Mouse (Mus musculus) cerebellum, adult 8-10 months (tissue): ENCODE measurements around the gene Alyref.

Experiments used
- DNase-seq: peaks from one replicate; pipeline ENCODE4 v3.0.0; 2022

The Alyref gene

DNA sequence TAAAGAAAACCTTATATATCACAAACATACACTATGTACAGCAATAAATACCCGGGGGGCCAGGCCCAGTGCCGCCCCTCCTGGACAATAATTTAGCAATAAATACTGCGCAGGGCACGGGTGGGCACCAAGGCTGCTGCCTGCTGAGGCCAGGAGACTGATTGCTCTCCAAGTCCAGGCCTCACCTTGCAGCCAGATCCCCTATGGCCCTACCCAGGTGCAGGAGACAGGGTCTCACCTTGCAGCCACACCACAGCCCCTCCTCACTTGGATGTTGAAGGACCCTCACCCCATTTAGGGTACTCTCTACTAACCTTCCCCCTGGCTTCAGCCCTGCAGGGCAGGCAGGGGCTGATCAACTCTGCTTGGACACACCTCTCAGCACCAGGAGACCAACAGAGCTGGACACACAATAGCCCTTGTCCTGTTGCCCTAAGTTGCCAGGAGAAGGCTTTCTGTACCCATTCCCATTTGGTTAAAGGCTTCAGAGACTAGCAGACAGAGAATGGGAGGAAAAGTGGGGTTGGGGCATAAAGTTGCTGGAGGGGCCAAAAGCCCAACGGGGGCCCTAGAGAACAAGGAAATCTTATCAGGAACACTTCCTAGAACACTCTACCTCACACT, 27.1 kb upstream of the Alyref start, which contains the start of gene Sirt7:
Gene Sirt7 (minus strand): TSS at position 89 of the 624 bp plus-strand sequence.
- DNase-seq, result no peak

DNA sequence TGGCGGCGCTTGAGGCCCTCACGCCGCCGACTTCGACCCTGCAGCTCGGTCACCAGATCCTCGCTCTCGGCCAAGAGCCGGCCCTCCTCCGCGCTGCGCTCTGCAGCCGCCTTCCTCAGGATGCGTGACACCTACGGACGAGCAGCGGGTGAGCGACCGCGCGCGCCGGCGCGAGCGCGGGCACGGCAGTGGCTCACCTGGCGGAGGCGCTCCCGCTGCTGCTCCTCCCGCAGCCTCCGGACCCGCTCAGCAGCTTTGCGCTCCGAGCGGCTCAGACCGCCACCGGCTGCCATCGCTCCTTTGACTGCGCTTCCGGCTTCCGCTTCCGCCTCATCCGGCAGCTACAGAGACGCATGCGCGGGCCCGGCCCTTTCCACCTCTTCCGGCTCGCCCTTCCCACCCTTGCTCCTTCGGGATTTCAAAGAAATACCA, 26.5 kb upstream of the Alyref start:
- peak; percentile 78 for DNase-seq

DNA sequence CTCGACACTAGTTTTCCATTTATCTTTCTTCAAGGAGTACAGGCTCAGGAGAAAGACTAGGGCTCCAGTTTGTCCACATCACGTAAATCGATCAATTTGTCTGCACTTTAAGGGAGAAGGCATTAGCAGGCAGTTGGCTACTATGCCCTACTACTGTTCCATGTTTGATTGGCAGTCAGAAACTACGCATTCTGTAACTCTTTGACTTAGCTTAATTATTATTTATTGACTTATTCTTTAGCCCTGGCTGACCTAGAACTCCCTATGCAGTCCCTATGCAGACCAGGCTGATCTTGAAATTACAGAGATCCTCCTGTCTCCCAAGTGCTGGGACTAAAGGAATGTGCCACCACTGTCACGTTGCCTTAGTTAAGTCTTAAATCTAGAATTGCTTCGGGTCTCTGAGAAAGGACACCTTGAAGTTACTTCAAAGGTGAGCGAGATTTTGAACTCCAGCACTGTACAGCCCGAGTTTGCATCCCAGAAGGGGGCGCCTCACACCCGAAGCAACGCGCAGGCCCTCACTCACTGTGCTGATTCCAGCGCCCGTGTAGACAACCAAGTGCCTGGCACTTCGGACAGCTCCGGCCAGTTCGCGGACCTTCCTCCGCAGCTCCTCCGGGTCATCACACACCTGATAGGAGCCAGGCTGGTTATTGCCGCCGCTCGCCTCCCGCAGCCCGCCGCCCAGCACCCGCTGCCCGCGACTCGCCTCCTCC, 26.0 kb upstream of the Alyref start:
- no peak for DNase-seq

DNA sequence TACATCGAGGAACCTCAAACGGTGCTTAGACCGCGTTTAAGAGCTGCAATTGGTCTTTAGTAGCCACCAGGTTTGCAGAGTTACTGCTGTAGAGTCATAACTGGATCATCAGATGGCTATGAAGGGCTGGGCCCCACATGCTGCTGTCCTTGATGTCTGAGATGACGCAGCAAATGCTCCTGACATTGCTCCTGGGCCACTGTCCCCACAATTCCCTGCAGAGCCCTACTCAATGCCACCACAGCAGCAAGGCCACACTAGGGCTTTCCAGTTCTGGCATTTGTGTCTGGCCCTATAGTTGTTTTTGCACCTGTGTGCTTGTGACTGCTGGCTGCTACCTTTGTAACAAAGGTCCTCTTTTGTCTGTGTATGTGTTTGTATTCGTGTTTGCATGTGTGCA, 24.6 kb upstream of the Alyref start:
- DNase-seq, result no peak

DNA sequence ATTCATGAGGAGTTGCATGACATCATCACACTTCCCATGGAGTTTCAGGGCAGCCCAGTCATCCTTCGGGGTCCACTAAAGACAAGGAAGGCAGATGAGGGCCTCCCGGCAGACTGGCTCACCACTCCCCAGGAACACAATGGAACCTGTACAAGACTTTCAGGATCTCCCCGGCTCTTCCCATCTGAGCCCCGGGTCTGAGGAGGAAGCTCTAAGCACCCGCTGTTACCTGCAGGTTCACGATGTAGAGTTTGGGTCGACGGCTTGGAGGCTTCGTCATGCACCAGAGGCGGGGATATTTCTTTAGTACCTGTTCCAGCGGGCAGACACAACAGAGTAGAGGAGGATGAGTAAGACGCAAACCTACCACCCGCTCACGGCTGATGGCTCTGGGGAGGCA, 22.0 kb upstream of the Alyref start:
- no peak for DNase-seq

DNA sequence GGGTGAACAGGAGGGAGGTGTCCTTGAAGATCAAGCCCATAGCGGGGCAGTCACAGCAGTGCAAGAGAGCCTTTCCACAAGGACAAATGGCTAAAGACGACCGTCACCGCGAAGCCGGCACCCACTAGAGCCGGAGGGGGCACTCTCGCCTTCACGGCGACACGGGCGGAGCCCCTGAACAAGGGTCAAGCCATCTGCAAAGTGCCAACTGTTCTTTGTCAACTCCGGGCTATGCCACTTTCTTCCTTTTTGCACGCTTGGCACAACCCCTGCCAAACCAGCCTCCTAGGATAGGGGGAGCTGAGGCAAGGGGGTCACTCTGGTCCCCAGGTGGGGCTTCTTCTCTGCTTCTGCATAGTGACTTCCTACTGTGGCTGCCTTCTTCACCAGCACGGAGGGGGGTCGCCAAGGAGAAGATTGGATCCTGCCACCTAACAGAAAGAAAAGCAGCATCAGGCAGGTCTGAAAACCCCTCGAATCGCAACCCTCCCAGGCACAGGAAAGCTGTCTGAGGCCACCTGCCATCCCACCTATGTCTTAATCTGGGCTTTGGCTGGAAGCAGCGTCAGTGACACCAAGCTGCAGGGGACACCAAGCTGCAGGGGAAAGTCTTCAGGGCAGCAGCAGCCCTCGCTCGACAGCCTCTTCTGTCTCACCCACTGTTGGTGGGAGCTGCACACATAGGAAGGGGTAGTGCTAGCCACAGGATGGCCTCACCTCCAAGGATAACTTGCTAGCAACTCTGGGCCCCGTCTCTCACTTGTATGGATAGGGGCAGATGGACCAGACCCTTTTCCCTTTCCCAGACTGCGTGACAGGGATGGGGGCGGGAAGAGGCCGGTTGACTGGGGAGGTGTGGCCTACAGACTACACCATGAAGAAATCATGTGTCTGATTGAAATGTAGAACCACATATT, 20.7 kb upstream of the Alyref start:
- no peak for DNase-seq

DNA sequence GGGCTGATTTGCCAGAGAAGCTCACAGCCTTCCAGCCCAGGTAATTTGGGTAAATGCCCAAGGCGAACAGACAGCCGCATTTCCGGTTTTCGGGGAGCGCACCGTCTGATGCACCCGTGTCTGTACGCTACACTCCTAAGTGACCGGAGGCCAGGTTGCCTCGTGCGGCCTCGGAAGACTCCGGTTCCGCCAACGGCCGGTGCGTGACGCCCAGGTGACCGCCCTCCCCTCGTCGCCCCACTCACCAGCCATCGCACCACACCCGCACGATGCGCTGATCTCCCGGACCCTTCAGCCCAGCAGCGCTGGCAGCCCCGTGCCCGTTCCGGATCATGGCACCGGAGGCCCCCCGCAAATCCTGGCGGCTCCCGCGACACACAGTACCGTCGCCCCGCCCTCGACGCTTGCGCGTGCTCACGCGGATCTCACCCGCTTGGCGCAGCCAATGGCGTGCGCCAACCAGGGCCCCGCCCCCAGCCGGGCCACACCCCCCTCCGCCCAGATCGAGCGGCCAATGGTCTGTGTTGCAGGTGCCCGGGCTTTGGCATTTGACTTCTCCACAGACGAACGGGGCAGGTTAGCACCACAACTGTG, 19.5 kb upstream of the Alyref start, which contains the start of gene Pcyt2:
Gene Pcyt2 (minus strand): TSS at position 418 of the 594 bp plus-strand sequence.
- peak; percentile 91 for DNase-seq

DNA sequence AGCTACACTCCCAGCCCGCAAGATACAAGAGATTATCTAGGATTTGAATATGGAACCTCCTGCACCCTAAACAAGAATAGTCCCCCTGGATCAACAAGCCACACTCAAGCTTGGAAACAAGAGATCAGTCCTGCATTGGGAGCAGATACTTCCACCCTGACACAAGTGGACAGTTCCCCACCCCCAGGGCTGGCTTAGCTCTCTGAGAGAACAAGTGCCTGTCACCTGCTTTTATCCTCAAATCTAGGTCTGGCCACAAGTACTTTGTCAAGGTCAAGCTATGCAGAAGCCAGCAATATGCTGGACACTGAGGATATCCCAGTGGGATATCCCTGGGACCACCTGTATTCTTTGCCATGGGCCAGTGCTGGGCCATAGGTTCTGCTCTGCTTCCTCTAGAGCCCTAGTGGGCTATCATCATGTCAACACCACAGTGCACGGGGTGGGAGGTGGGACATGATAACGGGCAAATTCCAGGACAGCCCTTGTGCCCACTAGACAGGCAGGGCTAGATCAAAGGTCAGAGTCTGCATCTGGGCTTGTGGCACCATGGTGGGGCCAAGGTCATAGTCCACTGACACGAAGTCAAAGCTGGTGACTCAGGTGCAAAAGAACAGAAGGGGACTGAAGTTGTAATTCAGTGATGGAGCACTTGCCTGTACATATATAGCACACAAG, 18.6 kb upstream of the Alyref start:
- no peak for DNase-seq

DNA sequence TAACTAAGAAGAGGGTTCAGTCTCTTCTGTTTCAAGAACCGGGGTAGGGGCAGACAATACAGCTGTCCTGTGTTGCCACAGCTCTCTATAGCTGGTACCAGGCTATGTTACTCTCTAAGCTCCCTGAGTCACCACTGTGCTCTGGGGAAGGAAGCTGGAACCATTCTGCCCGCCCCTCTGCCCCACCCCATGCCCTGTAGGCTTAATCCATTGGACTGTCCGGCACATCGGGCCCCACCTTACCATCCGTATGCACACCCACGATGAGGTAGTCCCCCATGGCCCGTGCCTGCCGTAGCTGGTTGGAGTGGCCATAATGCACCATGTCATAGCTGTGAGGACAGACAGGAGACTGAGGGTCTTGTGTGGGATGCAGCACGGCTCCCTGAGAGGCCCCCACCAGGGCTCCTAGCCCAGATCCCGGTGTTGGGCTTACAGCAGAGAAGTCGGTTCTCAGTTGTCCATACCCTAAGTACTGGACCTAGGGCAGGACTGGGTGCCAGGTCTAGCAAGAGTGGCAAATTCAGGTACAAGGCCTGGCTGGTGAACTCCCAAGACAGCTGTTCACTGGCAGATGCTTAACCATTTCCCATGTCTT, 17.5 kb upstream of the Alyref start:
- no peak for DNase-seq

DNA sequence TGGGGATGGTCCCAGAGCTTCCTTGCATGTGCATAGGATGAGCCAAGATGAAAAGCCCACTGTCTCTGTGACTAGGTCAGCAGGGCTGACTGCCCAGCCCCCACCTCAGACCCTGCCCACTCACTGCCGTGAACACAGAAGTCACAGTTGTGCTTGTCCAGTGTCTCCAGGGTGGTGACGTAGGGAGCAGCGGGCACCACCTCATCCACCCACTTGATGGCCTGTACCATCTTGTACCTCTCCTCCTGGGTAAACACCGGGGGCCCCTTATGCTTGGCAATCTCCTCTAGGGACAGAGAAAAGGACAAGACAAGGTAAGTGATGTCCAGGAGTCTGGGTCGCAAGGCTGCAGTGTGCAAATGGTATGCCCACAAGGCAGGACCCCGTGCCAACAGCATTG, 17.0 kb upstream of the Alyref start:
- no peak for DNase-seq

DNA sequence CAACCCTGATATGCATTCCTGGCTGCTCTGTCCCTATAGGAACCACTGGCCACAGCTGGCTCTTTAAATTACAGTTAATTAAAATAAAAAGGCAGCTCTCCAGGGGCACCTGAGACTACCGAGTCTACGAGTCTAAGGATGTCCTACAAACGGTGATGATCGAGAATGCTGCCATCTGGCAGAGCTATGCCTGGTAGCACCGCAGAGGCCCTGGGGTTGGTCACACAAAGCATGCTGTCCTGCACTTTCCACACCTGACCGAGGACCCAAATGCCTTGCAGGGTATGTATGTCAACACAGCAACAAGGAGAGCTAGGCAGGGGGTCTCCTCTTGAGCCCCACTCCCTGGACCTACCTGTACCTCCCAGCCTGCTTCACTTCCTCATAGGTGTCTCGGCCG, 15.8 kb upstream of the Alyref start:
- DNase-seq, result no peak

DNA sequence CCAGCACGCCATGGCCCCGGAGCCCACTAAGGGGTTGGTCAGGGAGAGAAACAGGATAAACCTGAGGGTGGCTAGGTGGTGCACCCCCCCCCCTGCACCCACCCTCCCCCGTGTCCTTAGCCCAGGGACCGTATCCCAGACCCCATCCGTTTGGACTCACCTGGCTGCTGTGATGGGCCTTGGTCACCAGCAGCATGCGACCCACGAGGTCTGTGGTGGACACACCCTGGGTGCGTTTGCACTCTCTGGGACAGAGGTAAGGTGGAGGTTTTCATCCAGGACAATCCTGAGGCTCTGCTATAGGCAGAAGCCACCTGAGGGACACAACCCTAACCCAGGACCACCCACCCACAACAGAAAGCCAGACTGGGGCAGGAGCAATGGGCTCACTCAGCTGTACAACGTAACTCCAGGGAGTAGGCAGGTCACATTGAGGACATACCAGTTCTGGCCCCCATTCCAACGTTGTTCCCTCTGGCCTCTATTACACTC, 15.4 kb upstream of the Alyref start:
- DNase-seq, result no peak

DNA sequence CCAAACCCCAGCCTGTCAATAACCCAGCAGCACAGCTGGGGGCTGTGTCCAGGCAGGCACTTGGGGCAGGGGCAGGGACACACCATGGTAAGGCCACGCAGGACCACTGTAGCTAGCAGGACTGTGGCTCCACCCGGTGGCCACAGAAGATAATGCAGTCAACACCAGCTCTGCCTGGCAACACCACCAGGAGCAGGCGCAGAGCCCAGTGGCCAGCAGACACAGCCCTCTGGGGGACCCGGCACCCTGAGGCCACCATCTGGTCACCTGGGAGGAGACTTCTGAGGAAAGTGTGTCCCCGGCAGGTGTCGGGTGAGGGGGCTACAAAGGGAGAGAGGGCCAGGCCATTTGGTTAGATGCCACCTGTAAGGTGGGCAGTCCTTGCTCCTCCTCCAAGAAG, 14.6 kb upstream of the Alyref start:
- DNase-seq, result peak; percentile 93

DNA sequence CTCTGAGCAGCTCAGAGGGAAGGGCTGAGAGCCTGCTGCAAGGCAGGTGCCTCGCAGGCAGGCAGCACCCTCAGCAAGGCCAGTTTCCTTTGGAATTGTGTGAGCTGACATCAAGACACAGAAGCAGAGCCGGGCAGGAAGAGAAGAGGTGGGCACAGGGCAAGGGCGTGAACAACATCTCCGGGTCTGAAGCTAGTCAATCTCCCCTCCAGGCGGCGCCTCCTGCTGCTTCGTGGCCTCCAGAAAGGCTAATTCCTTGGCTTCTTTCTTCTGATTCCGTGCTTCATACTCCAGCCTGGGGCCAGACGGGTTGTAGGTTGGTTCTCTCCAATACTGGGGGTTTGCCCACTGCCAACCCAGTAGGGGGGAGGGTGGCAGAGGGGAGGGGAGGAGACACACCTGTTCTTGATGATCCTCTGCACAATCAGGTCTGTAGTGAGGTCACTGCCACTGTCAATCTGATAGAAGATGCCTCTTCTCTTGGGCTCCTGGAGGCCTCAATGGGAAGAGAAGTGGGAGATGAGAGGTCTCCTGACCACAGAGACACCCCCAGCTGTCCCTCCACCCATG, 12.4 kb upstream of the Alyref start:
- no peak for DNase-seq

DNA sequence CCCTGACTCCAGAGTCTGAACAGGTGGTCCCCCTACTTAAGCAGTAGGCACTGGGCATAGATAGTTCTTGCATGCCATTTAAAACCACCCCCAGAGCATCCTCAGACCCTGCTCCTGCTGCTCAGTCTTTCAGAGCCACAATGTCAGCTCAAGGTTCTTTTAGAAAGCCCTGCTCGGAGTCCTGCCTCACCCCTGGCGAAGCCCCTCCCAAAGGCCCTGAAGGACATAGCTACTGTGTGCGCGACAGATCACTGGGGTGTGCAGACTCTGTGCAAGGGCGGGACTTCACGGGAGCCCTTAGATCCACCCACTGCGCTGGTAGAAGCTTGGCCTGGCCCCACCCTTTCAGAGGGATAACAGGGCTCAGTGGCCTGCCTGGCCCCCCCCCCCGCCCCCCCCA, 11.1 kb upstream of the Alyref start:
- no peak for DNase-seq

DNA sequence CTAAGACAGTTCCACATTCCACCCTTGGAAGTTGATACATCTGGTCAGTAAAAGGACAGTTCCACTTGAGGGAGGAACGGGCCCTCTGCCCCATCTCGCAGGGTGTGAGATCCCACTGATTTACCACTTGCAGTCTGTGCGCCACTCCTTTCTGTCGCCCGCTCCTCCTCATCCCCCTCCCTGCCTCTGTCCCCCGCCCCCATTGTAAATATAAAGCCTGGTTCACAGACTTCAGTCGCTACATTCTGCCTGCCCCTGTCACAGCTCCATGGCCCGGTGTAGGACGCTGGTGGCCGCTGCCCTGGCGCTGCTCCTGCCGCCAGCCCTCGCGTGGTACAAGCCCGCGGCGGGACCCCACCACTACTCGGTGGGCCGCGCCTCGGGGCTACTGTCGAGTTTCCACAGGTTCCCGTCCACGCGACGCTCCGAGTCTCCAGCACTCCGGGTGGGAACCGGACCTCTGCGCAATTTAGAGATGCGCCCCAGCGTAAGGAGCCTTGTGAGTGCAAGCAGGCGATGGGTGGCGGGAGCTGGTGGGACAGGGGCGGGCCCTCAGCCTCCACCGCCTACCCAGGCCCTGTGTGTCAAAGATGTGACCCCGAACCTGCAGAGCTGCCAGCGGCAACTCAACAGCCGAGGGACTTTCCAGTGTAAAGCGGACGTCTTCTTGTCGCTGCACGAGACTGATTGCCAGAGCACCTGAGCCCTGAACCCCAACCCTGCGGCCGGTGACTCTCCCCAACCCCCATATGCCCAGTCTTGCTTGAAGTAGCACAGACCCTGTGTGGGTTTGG, 10.3 kb upstream of the Alyref start, which contains the start of gene Npb:
Gene Npb (plus strand): TSS at position 237 of the 794 bp plus-strand sequence.
- no peak for DNase-seq

DNA sequence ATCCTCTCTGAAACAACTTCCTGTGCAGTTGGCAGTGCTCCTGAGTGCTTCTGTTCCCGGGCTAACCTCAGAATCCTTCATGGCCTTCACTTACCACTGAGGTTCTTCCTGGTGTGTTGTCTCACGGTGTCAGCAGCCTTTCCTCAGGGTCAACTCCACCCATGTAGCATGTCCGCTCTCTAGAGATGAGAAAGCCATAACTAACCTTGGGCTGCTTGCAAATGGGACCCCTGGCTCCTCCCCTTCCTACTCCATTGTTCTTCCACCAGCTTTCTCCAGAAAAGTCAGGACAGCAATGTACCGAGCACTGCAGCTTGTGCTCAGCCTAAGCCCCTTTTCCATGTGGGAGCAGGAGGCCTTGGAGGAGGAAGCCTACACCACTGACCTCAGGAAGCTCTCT, 8.6 kb upstream of the Alyref start:
- DNase-seq, result no peak

DNA sequence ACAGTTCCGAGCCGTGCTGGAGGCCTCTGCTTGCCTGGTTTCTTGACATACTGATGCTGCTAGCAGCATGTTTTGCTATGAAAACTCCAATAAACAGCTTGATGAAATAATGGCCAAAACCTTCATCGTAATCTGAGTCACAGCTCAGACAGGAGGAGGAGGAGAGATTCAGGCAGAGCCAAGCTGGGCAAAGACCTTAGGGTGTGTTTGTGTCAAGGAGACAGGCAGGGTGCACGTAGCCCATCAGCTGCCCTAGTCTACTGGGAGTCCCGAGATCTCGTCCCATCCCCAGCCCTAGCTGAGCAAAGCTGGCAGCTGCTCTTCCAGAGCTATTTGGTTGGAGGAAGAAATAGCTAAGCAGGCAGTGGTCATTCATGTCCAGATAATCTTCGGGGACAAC, 7.5 kb upstream of the Alyref start:
- no peak for DNase-seq

DNA sequence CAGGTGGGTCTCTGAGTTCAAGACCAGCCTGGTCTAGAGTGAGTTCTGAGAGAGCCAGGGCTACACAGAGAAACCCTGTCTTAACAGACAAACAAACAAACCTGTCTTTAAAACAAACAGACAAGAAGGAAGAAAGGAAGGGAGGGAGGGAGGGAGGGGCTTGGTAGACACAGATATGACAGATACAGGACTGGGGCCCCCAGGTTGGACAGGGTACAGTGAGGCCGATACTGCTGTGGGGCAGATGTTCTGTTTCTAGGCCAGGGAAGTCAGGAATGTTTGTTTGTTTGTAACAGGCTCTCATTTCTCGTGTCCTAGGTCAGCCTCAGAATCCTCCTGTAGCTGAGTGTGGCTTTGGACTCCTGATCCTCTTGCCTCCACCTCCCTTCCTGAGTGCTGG, 5.4 kb upstream of the Alyref start:
- no peak for DNase-seq

DNA sequence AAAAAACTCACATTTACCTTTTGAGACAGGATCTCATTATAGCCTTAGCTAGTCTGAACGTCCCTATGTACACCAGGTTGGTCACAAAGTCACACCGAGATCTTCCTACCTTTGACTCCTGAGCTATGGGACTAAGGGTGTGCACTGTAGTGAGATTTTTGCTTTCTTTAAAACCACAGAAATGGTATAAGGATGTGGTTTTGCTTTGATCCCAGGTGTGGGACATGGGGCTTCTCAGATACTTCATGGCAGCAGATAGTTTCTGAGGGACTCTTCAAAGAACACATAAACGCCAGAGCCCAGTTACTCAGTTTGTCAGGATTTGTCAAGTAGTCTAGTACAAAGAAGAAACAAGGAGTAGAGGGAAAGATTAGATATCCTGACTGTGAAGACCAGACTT, 2.6 kb upstream of the Alyref start:
- no peak for DNase-seq
